Mouse (Mus musculus) midbrain, embryonic 15.5 days (tissue): ENCODE results near the gene Alg14. TPM values are rescaled to one million over a fixed set of nuclear protein-coding genes. Genes with fewer than 3 reads are reported as not detected.

Experiments
- ATAC-seq: fragments of 200-750 bp; cut with Nextera tagmentation; replicated peaks from 2 replicates; pipeline ENCODE4 v1.8.0; 2017; ENCODE audit warnings: moderate TSS enrichment
- H3K27ac ChIP-seq: fragments of 300-500 bp; sonication (generic); 2 replicates; pipeline ENCODE4 v1.5.1; 2015; ENCODE audit warnings: mild to moderate bottlenecking, inconsistent platforms
- H3K27me3 ChIP-seq: fragments of 300-500 bp; sonication (generic); replicated peaks from 2 replicates; pipeline ENCODE4 v1.6.1; 2015; ENCODE audit warnings: inconsistent platforms
- H3K36me3 ChIP-seq: fragments of 300-500 bp; sonication (generic); replicated peaks from 2 replicates; pipeline ENCODE4 v1.6.1; 2015; ENCODE audit warnings: inconsistent platforms
- H3K4me1 ChIP-seq: fragments of 300-500 bp; sonication (generic); 2 replicates; pipeline ENCODE4 v1.6.1; 2015; ENCODE audit warnings: inconsistent platforms
- H3K4me2 ChIP-seq: fragments of 300-500 bp; sonication (generic); 2 replicates; pipeline ENCODE4 v1.6.1; 2015; ENCODE audit warnings: inconsistent platforms, mild to moderate bottlenecking, moderate library complexity
- H3K4me3 ChIP-seq: fragments of 300-500 bp; sonication (generic); 2 replicates; pipeline ENCODE4 v1.5.1; 2015; ENCODE audit warnings: mild to moderate bottlenecking, inconsistent platforms
- H3K9ac ChIP-seq: fragments of 300-500 bp; sonication (generic); 2 replicates; pipeline ENCODE4 v1.6.1; 2015; ENCODE audit warnings: mild to moderate bottlenecking, inconsistent platforms
- H3K9me3 ChIP-seq: fragments of 300-500 bp; sonication (generic); 2 replicates; pipeline ENCODE4 v1.6.1; 2016; ENCODE audit warnings: inconsistent platforms
- WGBS: fragments of 180-500 bp; shearing (Covaris S2); methylation state at CpG from one replicate; pipeline ENCODE4 v1.1.7; 2015; ENCODE audit warnings: mixed read lengths; 5-methylcytosine and 5-hydroxymethylcytosine counted together
- polyA plus RNA-seq: library from polyadenylated mRNA; unstranded; fragments of >200 nt; fragmentation: Nextera tagmentation; extraction: Ambion mirVana; gene quantifications from 2 replicates; pipeline ENCODE4 v1.2.1, GENCODE M21; 2015

Gene Alg14
- polyA plus RNA-seq, 1 experiment from 2014 or later, result 33.3 TPM

DNA sequence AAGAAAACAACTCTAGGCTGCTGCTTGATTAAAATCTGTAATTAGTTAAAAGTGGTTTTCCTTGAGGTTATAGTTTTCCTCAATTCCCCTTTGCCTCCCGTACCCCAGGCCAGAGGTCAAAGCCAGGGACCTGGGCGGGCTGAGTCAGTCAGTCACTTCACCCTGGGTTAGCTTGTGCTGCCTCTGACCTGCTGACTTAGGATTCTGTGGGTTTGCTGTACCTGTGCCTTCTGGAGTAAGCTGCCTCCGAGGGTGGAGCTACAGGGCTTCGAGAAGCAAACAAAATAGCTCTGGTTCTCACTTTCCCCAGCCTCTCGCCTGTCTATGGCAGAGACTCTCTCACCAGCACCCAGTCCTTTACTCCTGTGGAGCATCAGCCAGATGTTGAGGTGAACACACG lies 67.3 kb downstream of the Alg14 start:
- ATAC-seq, result no peak

DNA sequence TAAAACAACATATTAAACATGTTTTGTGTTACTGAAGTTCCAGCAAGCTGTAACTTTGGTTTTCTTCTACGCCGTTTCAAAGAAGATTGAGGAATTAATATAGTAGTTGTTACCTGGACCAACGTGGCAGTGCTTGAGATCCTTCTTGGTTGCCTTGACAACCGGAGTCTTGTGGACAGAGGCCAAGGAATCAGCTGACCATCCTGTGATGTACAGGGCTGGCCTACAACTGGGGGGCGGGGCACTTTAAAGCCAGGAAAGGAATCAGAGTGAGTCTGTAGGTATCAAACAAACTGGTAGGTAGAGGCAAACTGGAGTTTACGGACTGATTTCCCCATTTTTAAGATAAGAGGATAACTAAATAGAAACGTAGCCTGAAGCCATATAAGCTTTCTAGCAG lies 67.7 kb downstream of the Alg14 start:
- 69% methylated on average over 7 of the region's 7 CpGs for WGBS
- Histone ChIP-seq H3K9me3 (no peaks in the 10 kb centered on the region), H3K4me1 (no peaks in the 10 kb centered on the region), H3K27ac (no peak overlapping the region), H3K36me3 (no peaks in the 10 kb centered on the region), H3K4me3 (no peak overlapping the region), H3K27me3 (no peaks in the 10 kb centered on the region), H3K4me2 (no peak overlapping the region), H3K9ac (no peak overlapping the region)
- peak; percentile 75 for ATAC-seq

More for the DNA sequence above, 67.3 kb downstream of the Alg14 start:
- Histone ChIP-seq H3K4me3 (no peak overlapping the region), H3K4me2 (no peak overlapping the region), H3K9me3 (no peaks in the 10 kb centered on the region), H3K27me3 (no peaks in the 10 kb centered on the region), H3K4me1 (no peaks in the 10 kb centered on the region), H3K9ac (no peak overlapping the region), H3K27ac (no peak overlapping the region), H3K36me3 (no peaks in the 10 kb centered on the region)
- WGBS, result 82% methylated on average over 6 of the region's 6 CpGs

GRCm38 (mm10) chr3:121362002-121362401 lies 70.4 kb downstream of the Alg14 start:
- Histone ChIP-seq H3K9ac (no peak overlapping the region), H3K4me3 (no peak overlapping the region), H3K27ac (no peak overlapping the region), H3K36me3 (no peaks in the 10 kb centered on the region), H3K4me2 (no peak overlapping the region), H3K9me3 (no peaks in the 10 kb centered on the region), H3K27me3 (no peaks in the 10 kb centered on the region), H3K4me1 (no peaks in the 10 kb centered on the region)
- ATAC-seq, result no peak
- 33% methylated on average over 1 of the region's 1 CpGs for WGBS

GRCm38 (mm10) chr3:121364388-121364787 lies 72.8 kb downstream of the Alg14 start:
- no peak for ATAC-seq
- H3K9me3 ChIP-seq, result no peaks in the 10 kb centered on the region
- no peaks in the 10 kb centered on the region for H3K4me1 ChIP-seq
- H3K36me3 ChIP-seq, result no peaks in the 10 kb centered on the region
- H3K4me2 ChIP-seq, result no peak overlapping the region
- peak overlapping the region; percentile 21; the same call in 1 of the 2 replicates for H3K27ac ChIP-seq
- H3K9ac ChIP-seq, result no peak overlapping the region
- H3K4me3 ChIP-seq, result no peak overlapping the region
- WGBS, result 68% methylated on average over 4 of the region's 4 CpGs
- H3K27me3 ChIP-seq, result no peaks in the 10 kb centered on the region

DNA sequence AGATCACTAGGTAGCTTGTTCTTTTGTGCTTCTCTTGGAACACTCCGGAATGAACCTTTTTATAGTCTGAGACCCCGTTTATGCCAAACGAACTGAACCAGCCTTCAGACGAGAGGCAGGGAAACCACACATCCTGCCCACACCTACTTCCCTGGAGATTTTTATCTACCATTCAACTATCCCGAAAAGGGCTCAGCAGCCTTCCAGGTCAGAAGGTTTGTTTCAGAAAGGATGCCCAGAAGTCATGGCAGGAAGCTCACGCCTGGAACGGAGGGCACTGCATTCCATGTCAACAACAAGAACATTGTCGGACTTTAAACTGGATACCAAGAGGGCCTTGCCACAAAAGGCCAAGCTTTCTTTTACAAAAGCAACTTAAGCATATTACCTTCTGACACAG lies 73.6 kb downstream of the Alg14 start:
- no peak overlapping the region for H3K4me2 ChIP-seq
- H3K36me3 ChIP-seq, result no peaks in the 10 kb centered on the region
- H3K4me1 ChIP-seq, result no peaks in the 10 kb centered on the region
- no peaks in the 10 kb centered on the region for H3K9me3 ChIP-seq
- no peak overlapping the region for H3K4me3 ChIP-seq
- ATAC-seq, result no peak
- 78% methylated on average over 8 of the region's 8 CpGs for WGBS
- no peak overlapping the region for H3K27ac ChIP-seq
- H3K27me3 ChIP-seq, result no peaks in the 10 kb centered on the region
- no peak overlapping the region for H3K9ac ChIP-seq

GRCm38 (mm10) chr3:121368616-121369015 lies 77.0 kb downstream of the Alg14 start:
- no peaks in the 10 kb centered on the region for H3K27me3 ChIP-seq
- H3K4me2 ChIP-seq, result no peak overlapping the region
- WGBS, result 95% methylated on average over 4 of the region's 4 CpGs
- no peak overlapping the region for H3K27ac ChIP-seq
- no peak overlapping the region for H3K9ac ChIP-seq
- no peaks in the 10 kb centered on the region for H3K4me1 ChIP-seq
- no peak for ATAC-seq
- H3K4me3 ChIP-seq, result no peak overlapping the region
- no peaks in the 10 kb centered on the region for H3K9me3 ChIP-seq
- H3K36me3 ChIP-seq, result no peaks in the 10 kb centered on the region

- H3K4me2 ChIP-seq, result no peak overlapping the region
- no peak overlapping the region for H3K9ac ChIP-seq
- no peaks in the 10 kb centered on the region for H3K4me1 ChIP-seq
- no peak overlapping the region for H3K4me3 ChIP-seq
- WGBS, result 88% methylated on average over 6 of the region's 6 CpGs
- no peak overlapping the region for H3K27ac ChIP-seq
- H3K36me3 ChIP-seq, result no peaks in the 10 kb centered on the region
- ATAC-seq, result no peak
- H3K27me3 ChIP-seq, result no peaks in the 10 kb centered on the region
- no peaks in the 10 kb centered on the region for H3K9me3 ChIP-seq
Measured at GRCm38 (mm10) chr3:121369517-121369916, 77.9 kb downstream of the Alg14 start.

- 88% methylated on average over 13 of the region's 13 CpGs for WGBS
- Histone ChIP-seq H3K4me1 (no peaks in the 10 kb centered on the region), H3K9me3 (no peaks in the 10 kb centered on the region), H3K4me2 (no peak overlapping the region), H3K27ac (no peak overlapping the region), H3K36me3 (no peaks in the 10 kb centered on the region), H3K9ac (no peak overlapping the region), H3K27me3 (no peaks in the 10 kb centered on the region), H3K4me3 (no peak overlapping the region)
- ATAC-seq, result no peak
Measured at GRCm38 (mm10) chr3:121370301-121370700, 78.7 kb downstream of the Alg14 start.

DNA sequence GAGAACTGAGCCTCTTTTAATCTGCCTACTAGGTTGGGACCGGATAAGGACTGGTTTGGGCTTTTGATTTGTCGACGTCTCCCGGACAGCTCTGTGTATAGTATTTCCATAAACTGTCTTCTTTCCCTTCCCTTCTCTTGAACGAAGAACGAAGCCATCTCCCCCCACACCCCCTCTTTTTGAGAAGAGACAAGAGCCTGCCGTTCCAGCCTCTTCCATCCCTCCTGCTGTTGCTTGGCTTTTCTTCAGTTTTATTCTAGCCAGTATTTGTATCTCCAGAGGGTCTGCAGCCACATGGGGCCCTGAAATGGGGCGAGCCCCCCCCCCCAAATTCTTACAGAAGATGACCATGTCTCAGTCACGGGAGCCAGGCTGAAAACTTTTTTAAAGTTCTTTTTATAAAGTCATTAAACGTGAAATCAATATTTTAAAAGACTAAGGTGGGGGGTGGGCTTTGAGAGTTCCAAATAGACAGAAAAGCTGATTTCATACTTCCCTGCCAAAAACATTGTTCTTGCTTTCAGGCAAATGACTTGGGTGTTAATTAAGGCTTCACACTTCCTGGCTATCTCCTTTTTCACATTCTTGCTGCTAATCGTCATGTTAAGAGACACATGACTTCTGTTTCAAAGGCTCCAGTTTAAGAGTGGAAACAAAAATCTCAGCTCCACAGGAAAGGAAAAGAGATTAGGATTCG lies 79.4 kb downstream of the Alg14 start:
- H3K36me3 ChIP-seq, result no peaks in the 10 kb centered on the region
- no peak for ATAC-seq
- H3K9ac ChIP-seq, result no peak overlapping the region
- no peaks in the 10 kb centered on the region for H3K27me3 ChIP-seq
- H3K4me1 ChIP-seq, result no peaks in the 10 kb centered on the region
- 47% methylated on average over 12 of the region's 12 CpGs for WGBS
- H3K4me2 ChIP-seq, result no peak overlapping the region
- no peak overlapping the region for H3K4me3 ChIP-seq
- H3K27ac ChIP-seq, result no peak overlapping the region
- H3K9me3 ChIP-seq, result no peaks in the 10 kb centered on the region

DNA sequence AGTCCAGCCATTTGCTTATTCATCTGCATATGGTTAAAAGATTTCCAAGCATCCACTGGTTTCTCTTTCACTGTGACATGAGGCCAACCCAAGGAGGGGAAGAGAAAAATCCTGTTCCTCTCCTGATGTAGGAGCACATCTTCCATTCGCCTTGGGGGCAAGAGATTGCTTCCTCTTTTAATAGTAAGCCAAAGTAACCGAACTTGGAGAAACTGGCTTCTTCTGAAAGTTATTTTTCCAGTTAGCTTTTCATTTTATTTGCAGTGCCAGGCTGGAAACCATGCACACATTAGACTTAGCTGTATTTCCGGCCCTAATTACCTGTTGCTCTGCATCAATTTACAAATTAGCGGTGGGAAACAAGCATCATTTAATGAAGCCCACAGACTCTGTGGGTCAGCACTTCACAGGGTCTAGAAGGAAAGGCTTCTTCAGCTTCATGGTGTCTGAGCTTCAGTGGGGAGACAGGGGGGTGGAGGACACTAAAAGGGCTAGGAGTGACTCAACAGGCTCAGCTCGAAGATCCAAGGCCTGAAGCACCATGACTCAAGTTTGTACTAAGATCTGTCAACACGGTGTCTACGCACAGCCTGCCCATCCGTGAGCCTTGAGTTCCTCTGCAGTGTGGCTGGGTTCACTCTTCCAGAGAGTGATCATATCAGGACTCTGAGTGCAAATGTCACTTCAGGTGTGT lies 80.1 kb downstream of the Alg14 start:
- no peaks in the 10 kb centered on the region for H3K36me3 ChIP-seq
- no peaks in the 10 kb centered on the region for H3K4me1 ChIP-seq
- no peak overlapping the region for H3K9ac ChIP-seq
- H3K4me2 ChIP-seq, result no peak overlapping the region
- no peak overlapping the region for H3K4me3 ChIP-seq
- no peak overlapping the region for H3K27ac ChIP-seq
- H3K9me3 ChIP-seq, result no peaks in the 10 kb centered on the region
- WGBS, result 88% methylated on average over 8 of the region's 8 CpGs
- no peak for ATAC-seq
- H3K27me3 ChIP-seq, result no peaks in the 10 kb centered on the region

DNA sequence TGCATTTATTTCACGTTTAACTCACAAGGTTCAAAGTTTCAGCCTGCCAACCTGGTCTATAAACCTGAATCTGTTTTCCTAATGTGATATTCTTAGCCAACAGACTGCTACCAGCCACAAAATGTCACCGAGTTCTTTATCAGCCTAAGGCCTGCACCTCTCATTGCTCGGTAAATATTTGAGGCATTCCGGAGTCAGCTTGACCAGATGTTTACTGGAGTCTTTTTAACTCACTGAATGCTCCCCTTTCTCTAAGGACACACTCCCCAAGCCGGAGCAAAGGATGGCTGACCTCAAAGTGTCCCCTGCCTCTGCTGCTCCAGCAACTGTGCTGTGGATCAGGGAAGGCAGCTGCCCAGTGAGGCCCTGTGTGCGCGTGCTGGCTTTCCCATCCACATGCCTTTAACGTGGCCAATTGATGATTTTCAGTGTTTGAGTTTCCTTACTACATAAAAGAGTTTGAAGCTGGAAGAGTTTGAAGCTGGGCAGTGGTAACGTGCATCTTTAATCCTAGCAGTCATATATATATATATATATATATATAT lies 82.4 kb downstream of the Alg14 start:
- ATAC-seq, result no peak
- Histone ChIP-seq H3K27me3 (no peaks in the 10 kb centered on the region), H3K4me2 (no peak overlapping the region), H3K4me3 (no peak overlapping the region), H3K4me1 (no peaks in the 10 kb centered on the region), H3K9me3 (no peaks in the 10 kb centered on the region), H3K27ac (no peak overlapping the region), H3K36me3 (no peaks in the 10 kb centered on the region), H3K9ac (no peak overlapping the region)
- WGBS, result 79% methylated on average over 9 of the region's 9 CpGs

GRCm38 (mm10) chr3:121375541-121376129 lies 84.1 kb downstream of the Alg14 start:
- Histone ChIP-seq H3K9ac (no peak overlapping the region), H3K4me1 (no peaks in the 10 kb centered on the region), H3K4me3 (no peak overlapping the region), H3K27me3 (no peaks in the 10 kb centered on the region), H3K4me2 (no peak overlapping the region), H3K36me3 (no peaks in the 10 kb centered on the region), H3K27ac (no peak overlapping the region), H3K9me3 (no peaks in the 10 kb centered on the region)
- ATAC-seq, result no peak
- 54% methylated on average over 7 of the region's 7 CpGs for WGBS
